Mouse (Mus musculus): ENCODE results near the gene Gm10295.

GRCm38 (mm10) chr7:71398959-71399756 is 47.9 kb upstream of the Gm10295 start:
- TF ChIP-seq POLR2A (IDR thresholded peaks at IDR 0.05; ENCODE audit: control insufficient read depth, extremely low read depth, insufficient read depth, low read length, poor library complexity) (no peak), CTCF (IDR thresholded peaks at IDR 0.05; ENCODE audit: borderline replicate concordance, control insufficient read depth, extremely low read depth, insufficient read depth, low read length, poor library complexity) (no peak)
